Mouse (Mus musculus): ENCODE measurements around the gene Zfp661. TPM values are rescaled to one million over a fixed set of nuclear protein-coding genes. Genes with fewer than 3 reads are reported as not detected.

Zfp661 gene
- total RNA-seq, 1 experiment, result 5.1 TPM

DNA sequence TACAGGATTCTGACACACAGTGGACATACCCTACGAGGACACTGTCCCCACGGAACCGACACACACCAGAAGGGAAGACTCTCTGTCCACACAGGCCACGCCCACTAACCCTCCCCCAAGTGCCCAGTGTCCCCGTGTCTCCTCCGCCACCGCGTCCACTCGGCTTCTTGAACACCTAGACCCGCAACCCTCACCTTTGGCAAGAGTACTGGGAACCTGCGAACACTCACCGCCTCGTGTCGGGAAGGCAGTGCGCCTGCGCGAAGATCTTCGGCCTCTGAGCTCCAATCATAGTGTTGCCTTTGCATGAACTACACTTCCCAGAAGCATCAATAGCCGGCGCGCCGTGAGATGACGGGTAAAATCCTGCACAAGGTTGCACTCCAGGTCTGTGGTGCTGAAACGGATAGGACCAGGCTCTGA lies 2.4 kb downstream of the Zfp661 start:
- peaks cover 0 to 7% of the 10 kb centered on the region in 2 experiments; a peak in 3 of 4 replicates for H3K4me1 ChIP-seq (ENCODE audit: control insufficient read depth in 2 of 2, insufficient read depth in 2 of 2, low read length in 2 of 2, poor library complexity in 1 of 2)
- peak overlapping the region; percentile 88 for H3K9ac ChIP-seq (ENCODE audit: insufficient read depth, low read depth, low read length, poor library complexity, severe bottlenecking)
- H3K9me3 ChIP-seq (ENCODE audit: control insufficient read depth, insufficient read depth, low read depth, low read length), result no peaks in the 10 kb centered on the region
- peak overlapping the region; percentile 74 to 75 for H3K4me3 ChIP-seq (ENCODE audit: insufficient read depth in 1 of 2, low read depth in 1 of 2, low read length in 2 of 2, poor library complexity in 1 of 2, severe bottlenecking in 1 of 2)
- no peak overlapping the region for H3K27ac ChIP-seq (ENCODE audit: insufficient read depth, low read depth, low read length, poor library complexity, severe bottlenecking)
- DNase-seq (ENCODE audit: low read depth, low spot score), result peak; percentile 97
- in situ Hi-C loops (cut with MboI; ENCODE audit: low sequenced_read_pairs in 2 of 2, unreplicated experiment in 2 of 2), result no loop called here
- TF ChIP-seq HCFC1 (IDR thresholded peaks at IDR 0.05; ENCODE audit: borderline replicate concordance, insufficient read depth, low read length) (peak; percentile 99), CHD2 (IDR thresholded peaks at IDR 0.05; ENCODE audit: low read depth, low read length) (no peak)
- peaks cover 2% of the 10 kb centered on the region; the same call in 1 of the 2 replicates for H3K36me3 ChIP-seq (ENCODE audit: control insufficient read depth, insufficient read depth, low read length, poor library complexity, severe bottlenecking)

GRCm38 (mm10) chr2:127573322-127573721 lies 13.6 kb downstream of the Zfp661 start:
- in situ Hi-C loops (cut with MboI; ENCODE audit: low sequenced_read_pairs in 2 of 2, unreplicated experiment in 2 of 2), result no loop called here
- Histone ChIP-seq H3K4me1 (ENCODE audit: control insufficient read depth in 2 of 2, insufficient read depth in 2 of 2, low read length in 2 of 2, poor library complexity in 1 of 2) (no peaks in the 10 kb centered on the region), H3K36me3 (ENCODE audit: control insufficient read depth, insufficient read depth, low read length, poor library complexity, severe bottlenecking) (peaks cover 9% of the 10 kb centered on the region), H3K27ac (ENCODE audit: insufficient read depth, low read depth, low read length, poor library complexity, severe bottlenecking) (no peak overlapping the region), H3K9ac (ENCODE audit: insufficient read depth, low read depth, low read length, poor library complexity, severe bottlenecking) (no peak overlapping the region), H3K4me3 (ENCODE audit: insufficient read depth in 1 of 2, low read depth in 1 of 2, low read length in 2 of 2, poor library complexity in 1 of 2, severe bottlenecking in 1 of 2) (no peak overlapping the region), H3K9me3 (ENCODE audit: control insufficient read depth, insufficient read depth, low read depth, low read length) (no peaks in the 10 kb centered on the region)
- no peak for DNase-seq (ENCODE audit: low read depth, low spot score)
- TF ChIP-seq ZNF384 (IDR thresholded peaks at IDR 0.05; ENCODE audit: low read depth, low read length) (no peak), ZC3H11A (IDR thresholded peaks at IDR 0.05; ENCODE audit: borderline replicate concordance, low read depth, low read length) (no peak), HCFC1 (IDR thresholded peaks at IDR 0.05; ENCODE audit: borderline replicate concordance, insufficient read depth, low read length) (no peak), CHD2 (IDR thresholded peaks at IDR 0.05; ENCODE audit: low read depth, low read length) (no peak), MAFK (IDR thresholded peaks at IDR 0.05; ENCODE audit: insufficient read depth, low read depth, low read length) (no peak)

- TF ChIP-seq CHD2 (IDR thresholded peaks at IDR 0.05; ENCODE audit: low read depth, low read length) (no peak), ZNF384 (IDR thresholded peaks at IDR 0.05; ENCODE audit: low read depth, low read length) (no peak), ZC3H11A (IDR thresholded peaks at IDR 0.05; ENCODE audit: borderline replicate concordance, low read depth, low read length) (peak; percentile 88), HCFC1 (IDR thresholded peaks at IDR 0.05; ENCODE audit: borderline replicate concordance, insufficient read depth, low read length) (no peak), MAFK (IDR thresholded peaks at IDR 0.05; ENCODE audit: insufficient read depth, low read depth, low read length) (no peak)
- Histone ChIP-seq H3K9ac (ENCODE audit: insufficient read depth, low read depth, low read length, poor library complexity, severe bottlenecking) (no peak overlapping the region), H3K9me3 (ENCODE audit: control insufficient read depth, insufficient read depth, low read depth, low read length) (no peaks in the 10 kb centered on the region; the same call in 1 of the 2 replicates), H3K4me1 (ENCODE audit: control insufficient read depth in 2 of 2, insufficient read depth in 2 of 2, low read length in 2 of 2, poor library complexity in 1 of 2) (no peaks in the 10 kb centered on the region), H3K4me3 (ENCODE audit: insufficient read depth in 1 of 2, low read depth in 1 of 2, low read length in 2 of 2, poor library complexity in 1 of 2, severe bottlenecking in 1 of 2) (peak overlapping the region in 1 of 2 experiments; percentile 25; a peak in 2 of 4 replicates), H3K36me3 (ENCODE audit: control insufficient read depth, insufficient read depth, low read length, poor library complexity, severe bottlenecking) (no peaks in the 10 kb centered on the region), H3K27ac (ENCODE audit: insufficient read depth, low read depth, low read length, poor library complexity, severe bottlenecking) (no peak overlapping the region)
- peak; percentile 74 for DNase-seq (ENCODE audit: low read depth, low spot score)
- in situ Hi-C loops (cut with MboI; ENCODE audit: low sequenced_read_pairs in 2 of 2, unreplicated experiment in 2 of 2), result loop anchor here in 1 of 2 experiments (5.0 kb wide), 1 partner anchor 52 kb away; no protein-coding TSS in a partner anchor
Observed at GRCm38 (mm10) chr2:127559070-127559966, 27.6 kb downstream of the Zfp661 start.

GRCm38 (mm10) chr2:127551078-127551477 lies 35.8 kb downstream of the Zfp661 start:
- DNase-seq (ENCODE audit: low read depth, low spot score), result no peak
- H3K27ac ChIP-seq (ENCODE audit: insufficient read depth, low read depth, low read length, poor library complexity, severe bottlenecking), result no peak overlapping the region
- no peaks in the 10 kb centered on the region for H3K9me3 ChIP-seq (ENCODE audit: control insufficient read depth, insufficient read depth, low read depth, low read length)
- no peaks in the 10 kb centered on the region for H3K4me1 ChIP-seq (ENCODE audit: control insufficient read depth in 2 of 2, insufficient read depth in 2 of 2, low read length in 2 of 2, poor library complexity in 1 of 2)
- H3K36me3 ChIP-seq (ENCODE audit: control insufficient read depth, insufficient read depth, low read length, poor library complexity, severe bottlenecking), result no peaks in the 10 kb centered on the region
- H3K9ac ChIP-seq (ENCODE audit: insufficient read depth, low read depth, low read length, poor library complexity, severe bottlenecking), result no peak overlapping the region
- in situ Hi-C loops (cut with MboI; ENCODE audit: low sequenced_read_pairs in 2 of 2, unreplicated experiment in 2 of 2), result no loop called here
- no peak overlapping the region for H3K4me3 ChIP-seq (ENCODE audit: insufficient read depth in 1 of 2, low read depth in 1 of 2, low read length in 2 of 2, poor library complexity in 1 of 2, severe bottlenecking in 1 of 2)
- TF ChIP-seq ZNF384 (IDR thresholded peaks at IDR 0.05; ENCODE audit: low read depth, low read length) (no peak), ZC3H11A (IDR thresholded peaks at IDR 0.05; ENCODE audit: borderline replicate concordance, low read depth, low read length) (no peak), CHD2 (IDR thresholded peaks at IDR 0.05; ENCODE audit: low read depth, low read length) (no peak)

Measured in ES-E14 (cell line).